Mouse (Mus musculus): ENCODE measurements at regions not wholly inside any gene's neighbourhood (a gene's known extent, or its start where the extent isn't known, plus 50 kb on each side); places are given as distances from the start of the nearest gene placed in this dataset.

DNA sequence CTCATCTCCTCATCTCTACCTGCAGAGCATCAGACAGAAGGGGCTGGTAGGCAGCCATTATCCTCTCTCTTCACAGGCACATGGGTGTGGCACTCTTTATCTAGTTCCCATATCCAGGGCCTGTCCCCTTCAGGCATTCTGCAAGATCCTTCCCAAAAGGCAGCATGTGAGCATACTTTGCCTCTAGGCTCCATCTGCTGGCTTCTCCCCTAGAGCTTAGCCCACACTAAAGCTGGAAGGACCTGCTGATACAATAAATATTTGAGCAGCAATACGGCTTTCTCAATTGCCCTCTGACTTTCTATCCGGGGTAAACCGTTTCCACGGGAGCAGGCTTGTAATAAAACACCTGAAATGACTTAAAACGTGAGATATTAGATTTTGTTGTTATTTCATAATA is 78.4 kb upstream of the Mon1b start:
- peak in 1 of 2 experiments; percentile 22 for DNase-seq (ENCODE audit: low spot score in 2 of 2)

GRCm38 (mm10) chr8:113581098-113581497 is 54.3 kb upstream of the Mon1b start:
- DNase-seq (ENCODE audit: low spot score in 2 of 2): no peak

- DNase-seq (ENCODE audit: low spot score in 2 of 2): no peak
These were observed 53.7 kb upstream of the Mon1b start for GRCm38 (mm10) chr8:113581704-113582103.

DNA sequence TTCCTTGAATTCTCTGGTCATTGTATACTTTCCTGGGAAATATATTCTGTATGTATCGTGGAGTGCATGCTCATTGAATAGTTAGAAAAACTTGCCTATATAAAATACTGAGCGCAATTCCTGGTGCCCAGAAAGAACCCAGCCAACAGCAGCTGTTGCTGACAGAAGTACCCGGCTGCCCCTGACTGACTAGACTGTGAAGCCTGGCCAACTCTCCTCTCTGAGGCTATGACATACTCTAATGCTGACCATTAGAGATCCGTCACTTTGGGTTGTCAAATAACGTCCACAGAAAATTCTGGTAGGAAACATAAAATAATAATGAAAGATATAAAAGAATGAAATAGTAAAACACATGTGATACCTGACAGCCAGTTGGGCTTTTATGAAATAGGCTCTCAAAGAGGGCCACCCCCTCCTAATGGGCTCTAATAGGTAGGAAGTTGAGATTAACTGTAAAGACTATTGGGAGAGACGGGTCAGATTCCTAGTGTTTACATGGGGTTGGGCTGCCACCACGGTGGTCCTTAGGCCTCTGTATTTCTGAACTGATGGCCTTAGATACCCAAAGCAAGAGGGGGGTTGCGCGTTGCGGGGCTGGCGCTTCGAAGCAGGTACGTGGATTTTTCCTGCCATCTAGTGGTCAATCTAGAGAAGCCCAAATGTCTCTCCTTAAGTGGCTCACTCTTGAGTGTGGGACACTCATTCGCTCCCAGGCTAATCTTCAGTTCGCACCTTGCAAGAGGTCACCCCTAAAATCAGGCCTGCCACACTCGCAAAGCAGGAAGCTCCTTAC is 53.0 kb upstream of the Mon1b start:
- DNase-seq (ENCODE audit: low spot score in 2 of 2): peak; percentile 29 to 59

DNA sequence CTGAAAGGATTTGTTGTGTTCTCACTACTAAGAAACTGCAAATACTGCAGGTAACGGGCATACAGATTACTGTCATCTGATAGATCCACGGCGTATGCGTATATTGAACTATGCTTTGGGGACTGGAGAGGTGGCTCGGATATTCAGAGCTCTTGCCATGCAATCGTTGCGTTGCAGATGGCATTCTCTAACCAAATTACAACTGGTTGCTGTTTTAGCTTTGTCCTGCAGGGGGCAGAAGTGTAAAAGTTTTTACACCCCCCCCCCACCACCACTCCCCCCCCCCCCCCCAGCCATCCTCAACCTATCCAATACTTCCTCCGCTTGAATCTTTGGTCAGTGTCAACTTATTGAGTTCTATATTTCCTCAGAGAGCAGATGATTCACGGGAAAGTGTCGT is 51.6 kb upstream of the Mon1b start:
- DNase-seq (ENCODE audit: low spot score in 2 of 2): no peak

Data from layer of hippocampus, postnatal 14 days (tissue).